Mouse (Mus musculus): ENCODE measurements around the gene Gm732.

Gm732 gene

GRCm38 (mm10) chrX:107948365-107948764 is at the start of gene Gm732:
TSS of gene Gm732 (minus strand) at chrX:107948465.
- DNase-seq = no peak
